Mouse (Mus musculus): Measurements from ENCODE around the gene Aco2.

DNA sequence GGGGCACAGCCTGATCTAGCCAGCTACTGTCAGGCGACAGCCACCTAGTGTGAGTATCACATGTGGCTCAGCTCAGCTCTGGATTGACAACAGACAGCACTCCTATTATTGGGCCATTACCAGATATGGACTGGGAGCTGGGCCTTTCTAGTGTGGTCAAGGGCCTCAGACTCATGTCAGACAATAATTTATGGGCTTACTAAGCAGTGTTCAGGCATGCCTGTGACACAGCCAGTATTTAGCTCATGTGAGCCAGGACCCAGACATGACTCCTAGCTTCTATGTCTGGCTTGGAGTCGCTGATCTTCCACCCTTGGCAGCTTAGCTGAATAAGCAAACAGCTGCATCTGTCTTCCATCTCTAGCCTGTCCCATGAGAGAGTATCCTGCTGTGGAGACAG, 40.4 kb downstream of the Aco2 start:
- TF ChIP-seq CTCF (IDR thresholded peaks at IDR 0.05; ENCODE audit: low read depth) (no peak), EP300 (IDR thresholded peaks at IDR 0.05; ENCODE audit: low read depth) (no peak)

Measured in liver, postnatal 0 days (tissue).